Mouse (Mus musculus): Measurements from ENCODE around the gene Olfr160. TPM values are rescaled to one million over a fixed set of nuclear protein-coding genes. Genes with fewer than 3 reads are reported as not detected.

The Olfr160 gene
- polyA plus RNA-seq, 1 experiment from 2014 or later = not detected

GRCm38 (mm10) chr9:37681123-37681522, 34.9 kb downstream of the Olfr160 start:
- H3K36me3 ChIP-seq = no peaks in the 10 kb centered on the region
- no peaks in the 10 kb centered on the region for H3K9me3 ChIP-seq (replicated peaks)
- H3K27me3 ChIP-seq = no peaks in the 10 kb centered on the region
- no peaks in the 10 kb centered on the region for H3K4me1 ChIP-seq (replicated peaks)
- no peak for ATAC-seq (replicated peaks; ENCODE audit: insufficient number of reproducible peaks, insufficient read depth, low FRiP score, low read depth)
- 83% methylated on average over 1 of the region's 1 CpGs for WGBS
- H3K27ac ChIP-seq = no peak overlapping the region
- no peak overlapping the region for H3K9ac ChIP-seq
- no peak overlapping the region for H3K4me3 ChIP-seq
- no peak overlapping the region for H3K4me2 ChIP-seq

- Histone ChIP-seq H3K4me1 (replicated peaks) (no peaks in the 10 kb centered on the region), H3K36me3 (no peaks in the 10 kb centered on the region), H3K4me2 (no peak overlapping the region), H3K9ac (no peak overlapping the region), H3K4me3 (no peak overlapping the region), H3K9me3 (replicated peaks) (no peaks in the 10 kb centered on the region), H3K27ac (no peak overlapping the region), H3K27me3 (no peaks in the 10 kb centered on the region)
- no peak for ATAC-seq (replicated peaks; ENCODE audit: insufficient number of reproducible peaks, insufficient read depth, low FRiP score, low read depth)
- 65% methylated on average over 4 of the region's 4 CpGs for WGBS
Observed at GRCm38 (mm10) chr9:37675287-37675686, 40.8 kb downstream of the Olfr160 start.

- Histone ChIP-seq H3K4me3 (no peak overlapping the region), H3K36me3 (no peaks in the 10 kb centered on the region), H3K9me3 (replicated peaks) (no peaks in the 10 kb centered on the region), H3K4me2 (no peak overlapping the region), H3K4me1 (replicated peaks) (0 out of 2 replicates have a peak, but pooled peaks cover 4% of the 10 kb centered on the region), H3K27ac (no peak overlapping the region), H3K9ac (no peak overlapping the region), H3K27me3 (no peaks in the 10 kb centered on the region)
- 85% methylated on average over 3 of the region's 3 CpGs for WGBS
- ATAC-seq (replicated peaks; ENCODE audit: insufficient number of reproducible peaks, insufficient read depth, low FRiP score, low read depth) = no peak
Observed at GRCm38 (mm10) chr9:37670261-37670660, 45.8 kb downstream of the Olfr160 start.

- no peak overlapping the region for H3K4me2 ChIP-seq
- H3K27ac ChIP-seq = no peak overlapping the region
- WGBS = 63% methylated on average over 4 of the region's 4 CpGs
- 0 out of 2 replicates have a peak, but pooled peaks cover 4% of the 10 kb centered on the region for H3K4me1 ChIP-seq (replicated peaks)
- no peaks in the 10 kb centered on the region for H3K27me3 ChIP-seq
- no peaks in the 10 kb centered on the region for H3K36me3 ChIP-seq
- ATAC-seq (replicated peaks; ENCODE audit: insufficient number of reproducible peaks, insufficient read depth, low FRiP score, low read depth) = no peak
- no peak overlapping the region for H3K4me3 ChIP-seq
- no peak overlapping the region for H3K9ac ChIP-seq
- H3K9me3 ChIP-seq (replicated peaks) = no peaks in the 10 kb centered on the region
Observed at GRCm38 (mm10) chr9:37669678-37670077, 46.4 kb downstream of the Olfr160 start.

- no peak within 1 kb of the TSS for H3K4me2 ChIP-seq
- no peak within 1 kb of the TSS for H3K9ac ChIP-seq
- H3K27ac ChIP-seq = no peak within 1 kb of the TSS
- H3K27me3 ChIP-seq = no peaks in the 10 kb centered on the region
- H3K9me3 ChIP-seq (replicated peaks) = no peaks in the 10 kb centered on the region
- 0 out of 2 replicates have a peak, but pooled peaks cover 4% of the 10 kb centered on the region for H3K4me1 ChIP-seq (replicated peaks)
- H3K4me3 ChIP-seq = no peak within 1 kb of the TSS
- 56% methylated on average over 6 of the region's 6 CpGs for WGBS
- no peak for ATAC-seq (replicated peaks; ENCODE audit: insufficient number of reproducible peaks, insufficient read depth, low FRiP score, low read depth)
- no peaks in the 10 kb centered on the region for H3K36me3 ChIP-seq
Observed at GRCm38 (mm10) chr9:37669115-37669514, 46.9 kb downstream of the Olfr160 start, which contains the start of gene Panx3. Panx3 (minus strand) TSS chr9:37669235.

- WGBS = 52% methylated on average over 7 of the region's 7 CpGs
- Histone ChIP-seq H3K27ac (no peak overlapping the region), H3K9ac (no peak overlapping the region), H3K4me1 (replicated peaks) (0 out of 2 replicates have a peak, but pooled peaks cover 4% of the 10 kb centered on the region), H3K4me2 (no peak overlapping the region), H3K27me3 (no peaks in the 10 kb centered on the region), H3K9me3 (replicated peaks) (no peaks in the 10 kb centered on the region), H3K36me3 (no peaks in the 10 kb centered on the region), H3K4me3 (no peak overlapping the region)
- ATAC-seq (replicated peaks; ENCODE audit: insufficient number of reproducible peaks, insufficient read depth, low FRiP score, low read depth) = no peak
Observed at GRCm38 (mm10) chr9:37666045-37666444, 50.0 kb downstream of the Olfr160 start.

- Histone ChIP-seq H3K36me3 (no peaks in the 10 kb centered on the region), H3K27me3 (no peaks in the 10 kb centered on the region), H3K27ac (no peak overlapping the region), H3K4me3 (no peak overlapping the region), H3K9me3 (replicated peaks) (no peaks in the 10 kb centered on the region), H3K4me1 (replicated peaks) (0 out of 2 replicates have a peak, but pooled peaks cover 4% of the 10 kb centered on the region), H3K4me2 (no peak overlapping the region), H3K9ac (no peak overlapping the region)
- no peak for ATAC-seq (replicated peaks; ENCODE audit: insufficient number of reproducible peaks, insufficient read depth, low FRiP score, low read depth)
- 47% methylated on average over 2 of the region's 2 CpGs for WGBS
Observed at GRCm38 (mm10) chr9:37664604-37665003, 51.4 kb downstream of the Olfr160 start.

GRCm38 (mm10) chr9:37663210-37663609, 52.8 kb downstream of the Olfr160 start:
- Histone ChIP-seq H3K4me1 (replicated peaks) (no peaks in the 10 kb centered on the region), H3K9ac (no peak overlapping the region), H3K27me3 (no peaks in the 10 kb centered on the region), H3K4me3 (no peak overlapping the region), H3K9me3 (replicated peaks) (no peaks in the 10 kb centered on the region), H3K4me2 (no peak overlapping the region), H3K36me3 (no peaks in the 10 kb centered on the region), H3K27ac (no peak overlapping the region)
- ATAC-seq (replicated peaks; ENCODE audit: insufficient number of reproducible peaks, insufficient read depth, low FRiP score, low read depth) = no peak
- 60% methylated on average over 1 of the region's 1 CpGs for WGBS

- no peak for ATAC-seq (replicated peaks; ENCODE audit: insufficient number of reproducible peaks, insufficient read depth, low FRiP score, low read depth)
- WGBS = 64% methylated on average over 6 of the region's 6 CpGs
- H3K36me3 ChIP-seq = peaks cover 1% of the 10 kb centered on the region; the same call in 1 of the 2 replicates
- H3K9me3 ChIP-seq (replicated peaks) = no peaks in the 10 kb centered on the region
- no peak overlapping the region for H3K4me3 ChIP-seq
- no peaks in the 10 kb centered on the region for H3K27me3 ChIP-seq
- H3K27ac ChIP-seq = no peak overlapping the region
- H3K4me1 ChIP-seq (replicated peaks) = peaks cover 9% of the 10 kb centered on the region
- H3K4me2 ChIP-seq = no peak overlapping the region
- no peak overlapping the region for H3K9ac ChIP-seq
Observed at GRCm38 (mm10) chr9:37659413-37659812, 56.6 kb downstream of the Olfr160 start.

Other genes starting within 250 kb of the Olfr160 start
- gene Msantd2, start 226.9 kb downstream of the Olfr160 start, polyA plus RNA-seq (2015; fragmentation: Nextera tagmentation; extraction: Ambion mirVana) = 9.5 and 14.8 TPM in 2 replicates
- gene Esam, start 188.2 kb downstream of the Olfr160 start, polyA plus RNA-seq (2015; fragmentation: Nextera tagmentation; extraction: Ambion mirVana) = 76.9 and 89.3 TPM in 2 replicates
- 2.3 and 2.5 TPM in 2 replicates for gene Vsig2, start 177.0 kb downstream of the Olfr160 start, polyA plus RNA-seq (2015; fragmentation: Nextera tagmentation; extraction: Ambion mirVana)
- gene Nrgn, start 163.3 kb downstream of the Olfr160 start, polyA plus RNA-seq (2015; fragmentation: Nextera tagmentation; extraction: Ambion mirVana) = 5.9 and 6.3 TPM in 2 replicates
- gene Siae, start 160.6 kb downstream of the Olfr160 start, polyA plus RNA-seq (2015; fragmentation: Nextera tagmentation; extraction: Ambion mirVana) = 9.0 and 10.2 TPM in 2 replicates
- gene Spa17, start 102.5 kb downstream of the Olfr160 start, polyA plus RNA-seq (2015; fragmentation: Nextera tagmentation; extraction: Ambion mirVana) = 5.7 and 9.3 TPM in 2 replicates
- 94.8 and 102 TPM in 2 replicates for gene Tbrg1, start 58.9 kb downstream of the Olfr160 start, polyA plus RNA-seq (2015; fragmentation: Nextera tagmentation; extraction: Ambion mirVana)
- gene Panx3, start 47.0 kb downstream of the Olfr160 start, polyA plus RNA-seq (2015; fragmentation: Nextera tagmentation; extraction: Ambion mirVana) = 0.05 and 0.08 TPM in 2 replicates
- not detected in 2 replicates for gene Olfr874, start 28.9 kb upstream of the Olfr160 start, polyA plus RNA-seq (2015; fragmentation: Nextera tagmentation; extraction: Ambion mirVana)
- gene Olfr875, start 55.6 kb upstream of the Olfr160 start, polyA plus RNA-seq (2015; fragmentation: Nextera tagmentation; extraction: Ambion mirVana) = not detected in 2 replicates
- gene Olfr876, start 86.8 kb upstream of the Olfr160 start, polyA plus RNA-seq (2015; fragmentation: Nextera tagmentation; extraction: Ambion mirVana) = not detected in 2 replicates
- gene Olfr877, start 138.0 kb upstream of the Olfr160 start, polyA plus RNA-seq (2015; fragmentation: Nextera tagmentation; extraction: Ambion mirVana) = not detected in 2 replicates
- not detected in 2 replicates for gene Olfr145, start 180.5 kb upstream of the Olfr160 start, polyA plus RNA-seq (2015; fragmentation: Nextera tagmentation; extraction: Ambion mirVana)
- gene Olfr878, start 201.6 kb upstream of the Olfr160 start, polyA plus RNA-seq (2015; fragmentation: Nextera tagmentation; extraction: Ambion mirVana) = not detected in 2 replicates

All from heart, embryonic 15.5 days (tissue).